Mouse (Mus musculus): Measurements from ENCODE around the gene Coro2b. TPM values are rescaled to one million over a fixed set of nuclear protein-coding genes. Genes with fewer than 3 reads are reported as not detected.

Gene Coro2b
- polyA plus RNA-seq, 1 experiment from 2014 or later: 44.9 TPM

DNA sequence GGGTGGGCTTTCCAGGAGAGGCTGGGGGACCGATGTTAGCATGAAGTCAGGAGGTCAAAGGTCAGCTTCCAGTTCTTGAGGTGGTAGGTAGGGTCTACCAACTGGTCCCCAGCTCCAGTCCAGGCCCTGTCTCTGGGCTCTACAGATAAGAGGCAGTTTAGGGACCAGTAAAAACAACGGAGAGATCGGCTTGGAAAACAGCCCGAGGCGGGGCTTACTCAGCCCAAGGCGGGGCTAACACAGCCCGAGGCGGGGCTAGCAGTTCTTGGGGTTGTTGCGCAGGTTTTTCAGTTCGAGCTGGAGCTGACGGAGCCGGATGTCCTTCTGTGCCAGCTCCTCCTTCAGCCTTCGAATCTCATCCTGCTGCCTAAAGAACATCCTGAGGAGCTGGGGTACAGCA, 115.8 kb downstream of the Coro2b start:
- peak; percentile 41; the same call in 1 of the 2 replicates for ATAC-seq
- WGBS: 7% methylated on average over 13 of the region's 13 CpGs
- H3K27ac ChIP-seq (ENCODE audit: low read length): no peak overlapping the region
- no peak overlapping the region for H3K4me3 ChIP-seq (replicated peaks; ENCODE audit: low read length)
- H3K9me3 ChIP-seq (ENCODE audit: control insufficient read depth, low read length): 0 out of 2 replicates have a peak, but pooled peaks cover 5% of the 10 kb centered on the region
- H3K36me3 ChIP-seq (ENCODE audit: control insufficient read depth, insufficient read depth): peaks cover 13% of the 10 kb centered on the region; the same call in 1 of the 2 replicates
- no peak overlapping the region for H3K4me2 ChIP-seq (ENCODE audit: low read length)
- peaks cover 11% of the 10 kb centered on the region for H3K4me1 ChIP-seq (replicated peaks; ENCODE audit: control insufficient read depth, insufficient read depth, low read length)
- 0 out of 2 replicates have a peak overlapping the region, but pooled peaks have one; percentile 14 for H3K9ac ChIP-seq (replicated peaks; ENCODE audit: low read depth, low read length)
- H3K27me3 ChIP-seq (replicated peaks; ENCODE audit: control insufficient read depth, insufficient read depth, low read length): no peaks in the 10 kb centered on the region

DNA sequence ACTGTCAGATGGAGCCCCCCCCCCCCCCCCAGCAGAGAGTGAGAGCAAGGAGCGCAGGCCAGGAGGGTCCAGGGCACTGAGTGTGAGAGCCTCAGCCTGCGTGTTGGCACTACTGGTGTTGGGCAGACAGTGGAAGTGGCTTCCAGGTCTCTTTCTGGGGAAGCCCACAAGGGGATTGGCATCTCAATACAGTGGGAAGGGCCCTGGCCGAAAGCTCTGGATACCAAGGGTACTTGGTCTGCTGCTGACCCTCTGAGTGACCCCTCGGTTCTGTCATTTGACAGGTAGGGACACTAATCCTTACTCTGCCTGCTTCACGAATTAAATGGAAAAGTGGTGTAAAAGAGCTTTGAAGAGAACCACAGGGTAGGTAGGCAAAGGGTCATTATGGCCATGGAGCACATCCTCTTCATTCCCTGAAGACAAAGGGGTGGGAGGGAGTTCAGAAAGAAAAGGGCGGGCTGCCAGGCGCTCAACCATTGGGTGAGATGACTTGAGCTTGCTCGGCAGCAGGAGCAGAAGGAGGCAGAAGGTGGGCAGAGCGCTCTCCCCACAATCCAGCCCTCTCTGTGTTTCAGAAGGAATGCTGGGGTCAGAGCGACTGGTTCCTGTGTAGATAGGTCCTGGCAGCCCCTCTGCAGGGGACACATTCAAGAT, 116.5 kb downstream of the Coro2b start:
- 41% methylated on average over 10 of the region's 10 CpGs for WGBS
- Histone ChIP-seq H3K4me2 (ENCODE audit: low read length) (no peak overlapping the region), H3K27me3 (replicated peaks; ENCODE audit: control insufficient read depth, insufficient read depth, low read length) (no peaks in the 10 kb centered on the region), H3K4me1 (replicated peaks; ENCODE audit: control insufficient read depth, insufficient read depth, low read length) (peaks cover 11% of the 10 kb centered on the region), H3K9ac (replicated peaks; ENCODE audit: low read depth, low read length) (no peak overlapping the region), H3K27ac (ENCODE audit: low read length) (no peak overlapping the region), H3K36me3 (ENCODE audit: control insufficient read depth, insufficient read depth) (peaks cover 13% of the 10 kb centered on the region; the same call in 1 of the 2 replicates), H3K4me3 (replicated peaks; ENCODE audit: low read length) (no peak overlapping the region), H3K9me3 (ENCODE audit: control insufficient read depth, low read length) (0 out of 2 replicates have a peak, but pooled peaks cover 5% of the 10 kb centered on the region)
- no peak for ATAC-seq

DNA sequence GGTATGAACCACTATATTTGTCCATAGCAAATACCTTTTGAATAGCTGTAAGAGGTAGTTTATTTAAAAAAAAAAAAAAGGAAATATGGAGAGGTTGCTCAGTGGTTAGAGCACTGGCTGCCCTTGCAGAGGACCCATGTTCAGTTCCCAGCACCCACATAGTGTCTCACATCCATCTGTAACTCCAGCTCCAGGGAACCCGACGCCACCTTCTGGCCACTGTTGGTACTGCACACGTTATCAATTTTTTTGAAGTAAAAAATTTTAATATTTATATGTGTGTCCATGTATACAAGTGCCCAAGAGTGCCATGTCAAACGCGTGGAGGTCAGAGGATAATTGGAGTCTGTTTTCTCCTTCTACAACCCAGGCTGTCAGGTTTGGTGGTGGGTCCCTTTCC, 118.1 kb downstream of the Coro2b start:
- no peak for ATAC-seq
- 64% methylated on average over 5 of the region's 5 CpGs for WGBS

DNA sequence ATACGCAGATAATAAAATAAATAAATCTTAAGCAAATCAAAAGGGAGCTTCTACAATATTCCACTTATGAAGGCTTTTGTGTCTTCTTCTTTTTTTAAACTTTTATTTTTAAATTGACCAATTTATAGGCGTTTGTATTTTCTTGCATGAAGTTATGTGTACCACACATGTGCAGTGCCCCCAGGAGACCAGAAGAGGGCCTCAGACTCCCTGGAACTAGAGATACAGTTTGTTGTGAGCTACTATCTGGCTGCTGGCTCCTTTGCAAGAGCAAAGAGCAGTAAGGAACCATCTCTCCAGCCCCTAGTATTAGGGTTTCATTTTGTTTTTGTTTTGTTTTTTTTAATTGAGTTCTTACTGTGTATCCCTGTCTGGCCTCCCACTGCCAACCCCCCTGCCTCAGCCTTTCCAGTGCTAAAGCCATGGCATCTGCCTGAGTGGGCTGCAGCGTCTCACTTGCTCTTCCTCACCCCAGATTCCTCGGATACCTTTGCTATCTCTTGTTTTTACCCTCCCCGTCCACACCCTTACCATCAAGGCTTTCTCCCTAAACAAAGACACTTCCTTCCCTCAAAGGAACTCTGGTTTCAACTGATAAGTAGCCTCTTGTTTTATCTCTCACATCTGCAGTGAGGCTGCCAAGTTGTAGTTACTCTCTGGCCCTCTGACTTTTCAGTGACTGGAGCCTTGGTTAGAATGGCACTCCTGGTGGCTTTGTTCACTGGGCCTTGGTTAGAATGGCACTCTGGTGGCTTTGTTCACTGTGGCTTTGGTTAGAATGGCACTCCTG, 129.3 kb downstream of the Coro2b start:
- Histone ChIP-seq H3K9ac (replicated peaks; ENCODE audit: low read depth, low read length) (no peak overlapping the region), H3K4me1 (replicated peaks; ENCODE audit: control insufficient read depth, insufficient read depth, low read length) (no peaks in the 10 kb centered on the region), H3K36me3 (ENCODE audit: control insufficient read depth, insufficient read depth) (no peaks in the 10 kb centered on the region), H3K27me3 (replicated peaks; ENCODE audit: control insufficient read depth, insufficient read depth, low read length) (no peaks in the 10 kb centered on the region), H3K4me3 (replicated peaks; ENCODE audit: low read length) (no peak overlapping the region), H3K4me2 (ENCODE audit: low read length) (no peak overlapping the region), H3K27ac (ENCODE audit: low read length) (no peak overlapping the region), H3K9me3 (ENCODE audit: control insufficient read depth, low read length) (no peaks in the 10 kb centered on the region)
- ATAC-seq: no peak
- WGBS: 85% methylated on average over 5 of the region's 5 CpGs

More for the DNA sequence above, 118.1 kb downstream of the Coro2b start:
- H3K4me3 ChIP-seq (replicated peaks; ENCODE audit: low read length): no peak overlapping the region
- H3K4me1 ChIP-seq (replicated peaks; ENCODE audit: control insufficient read depth, insufficient read depth, low read length): peaks cover 18% of the 10 kb centered on the region
- H3K9ac ChIP-seq (replicated peaks; ENCODE audit: low read depth, low read length): no peak overlapping the region
- no peak overlapping the region for H3K27ac ChIP-seq (ENCODE audit: low read length)
- H3K4me2 ChIP-seq (ENCODE audit: low read length): no peak overlapping the region
- peaks cover 4% of the 10 kb centered on the region; the same call in 1 of the 2 replicates for H3K36me3 ChIP-seq (ENCODE audit: control insufficient read depth, insufficient read depth)
- H3K27me3 ChIP-seq (replicated peaks; ENCODE audit: control insufficient read depth, insufficient read depth, low read length): no peaks in the 10 kb centered on the region
- 0 out of 2 replicates have a peak, but pooled peaks cover 5% of the 10 kb centered on the region for H3K9me3 ChIP-seq (ENCODE audit: control insufficient read depth, low read length)

DNA sequence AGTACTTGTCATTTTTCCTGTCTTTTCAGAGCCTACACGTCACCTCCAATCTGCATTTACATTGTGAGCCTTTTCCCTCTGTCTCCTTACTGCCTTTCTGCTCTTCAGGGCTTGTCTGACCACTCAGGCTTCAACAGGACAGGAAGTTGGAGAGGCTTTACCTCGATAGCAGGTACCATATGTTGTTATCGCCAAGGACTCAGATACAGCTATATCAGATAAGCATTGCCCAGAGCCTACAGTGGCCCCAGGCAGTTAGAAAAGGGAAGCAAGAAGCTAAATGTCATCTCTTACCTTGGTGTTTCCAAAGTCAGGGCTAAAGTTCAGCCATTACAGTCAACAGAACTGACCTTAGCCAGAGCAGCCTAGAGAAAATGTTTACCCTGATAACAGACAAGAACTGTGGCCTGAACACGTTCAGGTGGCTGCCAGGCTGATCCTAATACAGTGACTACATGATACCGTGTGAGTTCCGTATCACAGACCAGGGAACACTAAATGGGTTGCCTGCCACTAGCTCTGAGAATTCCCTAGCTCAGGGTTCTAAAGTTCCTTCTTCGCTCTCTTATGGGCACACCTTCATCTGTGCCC, 130.3 kb downstream of the Coro2b start:
- H3K9me3 ChIP-seq (ENCODE audit: control insufficient read depth, low read length): no peaks in the 10 kb centered on the region
- no peak overlapping the region for H3K4me3 ChIP-seq (replicated peaks; ENCODE audit: low read length)
- no peak overlapping the region for H3K27ac ChIP-seq (ENCODE audit: low read length)
- ATAC-seq: no peak
- H3K27me3 ChIP-seq (replicated peaks; ENCODE audit: control insufficient read depth, insufficient read depth, low read length): no peaks in the 10 kb centered on the region
- no peak overlapping the region for H3K4me2 ChIP-seq (ENCODE audit: low read length)
- WGBS: 87% methylated on average over 7 of the region's 7 CpGs
- no peaks in the 10 kb centered on the region for H3K4me1 ChIP-seq (replicated peaks; ENCODE audit: control insufficient read depth, insufficient read depth, low read length)
- H3K9ac ChIP-seq (replicated peaks; ENCODE audit: low read depth, low read length): no peak overlapping the region
- no peaks in the 10 kb centered on the region for H3K36me3 ChIP-seq (ENCODE audit: control insufficient read depth, insufficient read depth)

DNA sequence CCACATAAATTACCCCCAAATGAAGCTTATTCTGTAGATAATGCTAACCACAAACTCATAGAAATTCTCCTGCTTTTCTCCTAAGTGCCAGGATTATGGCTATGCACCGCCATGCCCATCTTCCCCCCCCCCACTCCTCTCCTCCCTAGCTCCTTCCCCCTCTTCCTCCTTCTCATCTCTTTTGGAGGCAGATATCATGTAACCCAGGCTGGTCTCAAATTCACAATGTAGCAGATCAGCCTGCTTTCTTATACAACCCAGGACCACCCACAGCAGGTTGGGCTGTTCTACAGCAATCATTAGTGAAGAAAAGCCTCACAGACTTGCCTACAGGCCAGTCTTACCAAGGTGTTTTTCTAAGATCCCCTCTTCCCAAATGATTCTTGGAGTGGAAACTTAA, 135.3 kb downstream of the Coro2b start:
- H3K27me3 ChIP-seq (replicated peaks; ENCODE audit: control insufficient read depth, insufficient read depth, low read length): no peaks in the 10 kb centered on the region
- 75% methylated on average over 1 of the region's 1 CpGs for WGBS
- H3K4me1 ChIP-seq (replicated peaks; ENCODE audit: control insufficient read depth, insufficient read depth, low read length): no peaks in the 10 kb centered on the region
- no peak overlapping the region for H3K9ac ChIP-seq (replicated peaks; ENCODE audit: low read depth, low read length)
- no peaks in the 10 kb centered on the region for H3K9me3 ChIP-seq (ENCODE audit: control insufficient read depth, low read length)
- no peak for ATAC-seq
- H3K4me3 ChIP-seq (replicated peaks; ENCODE audit: low read length): no peak overlapping the region
- no peak overlapping the region for H3K4me2 ChIP-seq (ENCODE audit: low read length)
- H3K27ac ChIP-seq (ENCODE audit: low read length): no peak overlapping the region
- H3K36me3 ChIP-seq (ENCODE audit: control insufficient read depth, insufficient read depth): no peaks in the 10 kb centered on the region

DNA sequence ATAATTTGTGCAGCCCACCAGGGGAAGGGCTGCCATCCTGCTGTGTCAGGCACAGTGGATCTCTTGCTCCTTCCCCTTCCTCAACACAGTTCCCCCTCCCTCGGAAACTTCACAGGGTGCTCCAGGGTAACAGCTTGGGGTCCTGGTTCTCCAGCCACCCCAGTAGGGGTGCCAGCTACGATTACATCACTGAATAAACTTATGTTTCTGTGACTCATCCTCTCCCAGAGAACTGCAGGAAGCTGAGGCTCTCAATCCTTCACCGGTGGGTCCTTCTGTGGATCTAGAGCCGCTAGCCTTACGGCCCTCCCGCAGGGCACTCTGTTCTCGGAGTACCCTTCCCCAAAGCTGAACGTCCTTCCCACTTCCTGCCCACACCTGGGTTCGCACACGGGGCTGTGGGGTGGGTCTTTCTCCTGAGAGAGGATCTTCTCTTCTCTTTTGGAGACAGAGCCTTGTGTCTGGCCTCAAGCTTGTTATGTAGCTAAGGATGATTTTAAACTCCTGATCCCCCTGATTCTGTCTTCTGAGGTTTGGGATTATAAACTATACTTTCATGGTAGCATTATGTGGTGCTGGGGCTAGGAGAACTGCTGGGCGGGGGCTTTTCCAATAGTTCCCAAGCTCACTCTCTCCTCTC, 136.2 kb downstream of the Coro2b start:
- no peak overlapping the region for H3K27ac ChIP-seq (ENCODE audit: low read length)
- no peak overlapping the region for H3K9ac ChIP-seq (replicated peaks; ENCODE audit: low read depth, low read length)
- no peak overlapping the region for H3K4me3 ChIP-seq (replicated peaks; ENCODE audit: low read length)
- no peak for ATAC-seq
- no peaks in the 10 kb centered on the region for H3K27me3 ChIP-seq (replicated peaks; ENCODE audit: control insufficient read depth, insufficient read depth, low read length)
- no peaks in the 10 kb centered on the region for H3K4me1 ChIP-seq (replicated peaks; ENCODE audit: control insufficient read depth, insufficient read depth, low read length)
- no peak overlapping the region for H3K4me2 ChIP-seq (ENCODE audit: low read length)
- no peaks in the 10 kb centered on the region for H3K36me3 ChIP-seq (ENCODE audit: control insufficient read depth, insufficient read depth)
- H3K9me3 ChIP-seq (ENCODE audit: control insufficient read depth, low read length): no peaks in the 10 kb centered on the region
- 71% methylated on average over 11 of the region's 11 CpGs for WGBS

DNA sequence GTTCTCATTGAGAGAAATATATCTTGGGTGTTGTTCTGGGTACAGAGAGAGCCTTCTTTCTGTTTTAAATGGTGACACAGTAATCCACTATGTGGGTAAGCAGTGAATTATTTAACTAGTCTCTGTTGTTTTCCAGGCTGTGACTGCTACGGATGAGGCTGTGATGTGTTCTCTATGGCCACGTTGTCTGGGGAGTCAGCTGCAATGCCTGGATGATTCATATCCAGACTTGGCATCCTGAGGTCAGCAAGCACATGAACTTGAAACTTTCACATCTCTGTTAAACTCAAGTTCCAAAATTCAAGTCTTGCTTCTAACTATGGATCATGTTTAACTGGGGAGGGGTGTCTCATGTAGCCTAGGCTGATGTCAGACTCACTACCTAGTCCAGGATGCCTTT, 142.7 kb downstream of the Coro2b start:
- Histone ChIP-seq H3K27me3 (replicated peaks; ENCODE audit: control insufficient read depth, insufficient read depth, low read length) (no peaks in the 10 kb centered on the region), H3K9me3 (ENCODE audit: control insufficient read depth, low read length) (no peaks in the 10 kb centered on the region), H3K4me2 (ENCODE audit: low read length) (no peak overlapping the region), H3K4me3 (replicated peaks; ENCODE audit: low read length) (no peak overlapping the region), H3K9ac (replicated peaks; ENCODE audit: low read depth, low read length) (no peak overlapping the region), H3K27ac (ENCODE audit: low read length) (no peak overlapping the region), H3K36me3 (ENCODE audit: control insufficient read depth, insufficient read depth) (no peaks in the 10 kb centered on the region), H3K4me1 (replicated peaks; ENCODE audit: control insufficient read depth, insufficient read depth, low read length) (no peaks in the 10 kb centered on the region)
- WGBS: 80% methylated on average over 2 of the region's 2 CpGs
- ATAC-seq: no peak

DNA sequence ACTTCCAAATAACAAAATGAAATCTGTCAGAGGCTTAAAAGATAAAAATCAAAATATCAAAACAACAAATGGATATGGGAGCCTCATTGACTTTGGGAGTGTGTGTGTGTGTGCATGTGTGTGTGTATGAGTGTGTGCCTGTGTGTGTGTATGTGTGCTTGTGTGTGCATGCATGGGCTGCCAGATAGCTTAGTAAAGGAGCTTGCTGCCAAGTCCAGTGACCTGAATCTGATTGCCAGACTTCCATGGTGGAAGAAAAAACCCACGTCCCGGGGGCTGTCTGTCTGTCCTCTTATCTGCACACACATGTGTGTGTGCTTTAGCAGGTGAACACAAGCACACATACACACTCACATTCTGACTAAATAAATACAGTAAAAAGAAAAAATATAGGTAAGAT, 143.3 kb downstream of the Coro2b start:
- Histone ChIP-seq H3K4me2 (ENCODE audit: low read length) (no peak overlapping the region), H3K27ac (ENCODE audit: low read length) (no peak overlapping the region), H3K36me3 (ENCODE audit: control insufficient read depth, insufficient read depth) (no peaks in the 10 kb centered on the region), H3K9me3 (ENCODE audit: control insufficient read depth, low read length) (no peaks in the 10 kb centered on the region), H3K9ac (replicated peaks; ENCODE audit: low read depth, low read length) (no peak overlapping the region), H3K4me1 (replicated peaks; ENCODE audit: control insufficient read depth, insufficient read depth, low read length) (no peaks in the 10 kb centered on the region), H3K27me3 (replicated peaks; ENCODE audit: control insufficient read depth, insufficient read depth, low read length) (no peaks in the 10 kb centered on the region), H3K4me3 (replicated peaks; ENCODE audit: low read length) (no peak overlapping the region)
- WGBS: 82% methylated on average over 2 of the region's 2 CpGs
- ATAC-seq: no peak
